Mouse (Mus musculus): ENCODE results near the gene Olfr1052.
"Not testable (repeated sequence)": the region's sequence is repeated elsewhere in the genome, so short reads cannot be mapped to it uniquely, and the experiment has no call there.

The Olfr1052 gene

DNA sequence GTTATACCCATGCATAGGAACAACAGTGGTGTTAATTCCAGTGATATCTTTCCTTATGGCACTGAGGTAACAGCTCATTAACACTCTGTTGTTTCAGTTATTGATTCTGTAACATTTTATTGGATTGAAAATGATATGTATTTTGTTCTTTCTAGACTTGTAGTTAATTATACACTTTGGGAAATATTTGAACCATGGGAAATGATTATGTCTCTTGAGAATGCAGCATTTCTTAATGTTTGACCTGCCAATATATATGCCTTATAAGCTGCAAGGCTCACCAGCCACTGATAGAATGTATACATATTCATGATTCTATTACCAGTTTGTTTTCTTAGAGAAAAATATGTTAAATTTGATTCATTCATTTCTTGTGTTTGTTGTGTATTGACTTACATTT, at the start of gene Olfr1052:
Olfr1052 (plus strand) TSS at position 301 of the 400 bp plus-strand sequence.
- DNase-seq (ENCODE audit: low read depth, low spot score), result no peak

DNA sequence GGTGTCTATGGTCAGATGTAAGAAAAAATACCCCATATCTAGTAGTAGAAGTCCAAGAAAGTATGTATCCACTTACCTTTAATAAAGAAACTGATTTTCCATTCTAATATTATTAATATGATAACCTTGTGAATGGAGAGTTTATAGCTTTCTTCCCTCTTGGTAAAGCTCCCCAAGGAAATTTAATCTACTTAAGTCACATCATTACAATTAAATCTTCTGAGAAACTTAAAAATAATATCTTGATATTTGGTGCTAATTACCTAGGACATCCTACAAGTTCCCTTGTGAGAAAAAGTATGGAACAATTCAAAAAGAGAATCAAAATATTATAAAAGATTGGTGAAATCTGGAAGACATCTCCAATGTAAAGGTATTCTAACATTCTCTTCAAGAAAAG, 34.0 kb upstream of the Olfr1052 start, which contains the start of gene Olfr1049:
Olfr1049 (minus strand) TSS at position 101 of the 400 bp plus-strand sequence.
- DNase-seq (ENCODE audit: low read depth, low spot score), result not testable (repeated sequence)

DNA sequence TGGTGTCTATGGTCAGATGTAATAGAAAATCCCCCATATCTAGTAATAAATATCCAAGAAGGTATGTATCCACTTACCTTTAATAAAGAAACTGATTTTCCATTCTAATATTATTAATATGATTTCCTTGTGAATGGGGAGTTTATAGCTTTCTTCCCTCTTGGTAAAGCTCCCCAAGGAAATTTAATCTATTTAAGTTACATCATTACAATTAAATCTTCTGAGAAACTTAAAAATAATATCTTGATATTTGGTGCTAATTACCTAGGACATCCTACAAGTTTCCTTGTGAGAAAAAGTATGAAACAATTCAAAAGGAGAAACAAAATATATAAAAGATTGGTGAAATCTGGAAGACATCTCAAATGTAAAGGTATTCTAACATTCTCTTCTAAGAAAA, 13.3 kb upstream of the Olfr1052 start, which contains the start of gene Olfr1051:
Olfr1051 (minus strand) TSS at position 101 of the 400 bp plus-strand sequence.
- DNase-seq (ENCODE audit: low read depth, low spot score), result not testable (repeated sequence)

DNA sequence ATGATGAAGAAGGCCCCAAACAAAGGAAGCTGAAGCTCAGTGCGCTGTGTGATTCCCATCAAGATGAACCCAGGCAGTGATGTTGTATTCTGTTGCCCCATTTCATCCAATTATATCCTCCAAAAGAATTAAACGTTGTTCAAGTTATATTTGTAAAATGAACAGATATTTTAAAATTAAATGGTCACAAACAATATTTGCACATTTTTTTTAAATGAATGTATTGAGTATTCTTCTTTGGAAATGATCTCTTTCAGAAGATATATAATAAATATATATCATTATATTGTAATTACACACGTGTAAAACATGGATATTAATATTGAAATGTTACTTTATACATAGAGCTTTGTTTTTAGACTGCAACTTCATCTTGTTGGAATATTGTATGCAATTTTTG, 22.9 kb downstream of the Olfr1052 start, which contains the start of gene Olfr1053:
Olfr1053 (minus strand) TSS at position 101 of the 400 bp plus-strand sequence.
- DNase-seq (ENCODE audit: low read depth, low spot score), result no peak

DNA sequence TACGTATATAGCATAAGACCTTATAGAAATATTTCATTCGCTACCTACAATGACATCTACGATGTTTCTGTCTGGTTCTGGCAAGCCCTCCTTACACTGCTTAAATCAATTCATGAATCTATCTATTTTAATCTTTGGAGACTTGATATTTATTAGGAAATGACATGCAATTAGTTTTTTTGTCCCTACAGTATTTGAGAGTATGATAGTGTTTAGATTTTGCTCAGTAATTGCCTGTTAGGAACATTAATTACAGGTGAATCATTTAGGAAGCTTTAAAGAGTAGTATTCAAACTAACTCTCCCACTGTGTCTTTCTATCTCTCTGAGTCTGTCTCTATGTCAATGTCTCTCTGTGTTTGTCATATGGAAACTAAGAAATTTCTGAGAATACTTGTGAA, 43.1 kb downstream of the Olfr1052 start, which contains the start of gene Olfr1054:
Olfr1054 (minus strand) TSS at position 101 of the 400 bp plus-strand sequence.
- no peak for DNase-seq (ENCODE audit: low read depth, low spot score)
